Mouse (Mus musculus): ENCODE data around the gene Gprc5c. TPM values are rescaled to one million over a fixed set of nuclear protein-coding genes. Genes with fewer than 3 reads are reported as not detected.

The Gprc5c gene
- total RNA-seq, 2 experiments from 2014 or later = 45.4 to 82.1 TPM

DNA sequence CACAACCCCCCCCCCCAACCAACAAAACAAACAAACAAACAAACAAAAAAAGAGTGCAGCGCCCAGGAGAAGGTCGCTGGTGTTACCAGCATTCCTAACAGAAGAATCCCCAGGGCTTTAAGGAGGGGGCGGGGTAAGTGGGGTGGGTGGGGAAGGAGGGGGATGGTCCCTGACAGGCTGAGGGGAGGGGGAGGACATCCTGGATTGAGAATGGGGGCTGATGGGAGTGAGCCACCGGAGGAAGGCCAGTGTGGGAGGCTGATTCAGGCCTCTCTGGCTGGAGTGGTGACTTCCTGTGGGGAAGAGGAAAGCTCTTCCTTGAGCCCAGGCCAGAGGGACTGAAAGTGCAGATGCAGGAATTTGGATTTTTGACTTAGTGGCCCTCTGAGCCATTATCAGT is 4.6 kb upstream of the Gprc5c start:
- 0 out of 2 replicates have a peak overlapping the region, but pooled peaks have one; percentile 3 for H3K27ac ChIP-seq
- TF ChIP-seq CTCF (IDR thresholded peaks at IDR 0.05) = no peak
- intact Hi-C loops (cut with DNase I) = no loop called here
- DNase-seq = no peak
- no peak overlapping the region for H3K4me3 ChIP-seq

DNA sequence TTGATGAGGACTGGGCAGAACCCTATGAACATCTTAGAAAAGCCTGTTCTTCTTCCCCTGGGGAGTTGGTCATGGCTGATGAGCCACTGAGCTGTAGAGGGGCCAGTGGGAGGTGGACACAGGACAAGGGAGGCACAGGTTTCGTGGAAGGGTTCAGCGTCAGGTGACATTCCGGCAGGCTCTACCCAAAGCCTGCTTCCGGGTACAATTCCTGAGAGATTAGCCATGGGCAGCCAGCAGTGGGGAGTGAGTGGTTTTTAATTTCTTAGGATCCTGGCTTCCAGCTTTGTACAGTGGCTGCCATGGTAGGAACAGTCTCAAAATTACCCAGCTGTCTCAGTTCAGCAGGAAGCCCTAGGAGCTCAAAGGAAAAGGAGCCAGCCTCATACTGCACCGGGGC is 3.9 kb upstream of the Gprc5c start:
- no peak for DNase-seq

DNA sequence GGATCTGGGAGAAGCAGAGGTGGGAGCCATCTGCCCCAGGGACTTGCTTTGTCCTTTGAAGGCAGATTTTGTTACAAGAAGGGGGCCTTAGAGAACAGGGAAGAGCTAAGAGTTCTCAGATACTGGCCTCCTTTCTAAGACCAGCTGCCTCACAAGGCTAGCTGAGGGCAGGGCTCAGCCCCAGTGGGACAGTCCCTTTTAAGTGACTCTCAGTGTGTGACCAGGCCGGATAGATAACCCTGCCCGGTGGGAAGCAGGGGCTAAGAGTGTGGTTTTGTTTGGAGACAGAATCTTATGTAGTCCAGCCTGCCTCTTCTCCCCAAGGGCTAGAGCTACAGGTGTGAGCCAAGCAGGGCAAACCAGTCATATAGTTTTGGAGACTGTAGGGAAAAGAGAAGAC is 1.4 kb upstream of the Gprc5c start:
- TF ChIP-seq CTCF (IDR thresholded peaks at IDR 0.05) = no peak
- no peak for DNase-seq
- intact Hi-C loops (cut with DNase I) = no loop called here

More for the DNA sequence above, 3.9 kb upstream of the Gprc5c start:
- 0 out of 2 replicates have a peak overlapping the region, but pooled peaks have one; percentile 3 for H3K27ac ChIP-seq
- intact Hi-C loops (cut with DNase I) = no loop called here
- H3K4me3 ChIP-seq = no peak overlapping the region
- TF ChIP-seq CTCF (IDR thresholded peaks at IDR 0.05) = no peak

DNA sequence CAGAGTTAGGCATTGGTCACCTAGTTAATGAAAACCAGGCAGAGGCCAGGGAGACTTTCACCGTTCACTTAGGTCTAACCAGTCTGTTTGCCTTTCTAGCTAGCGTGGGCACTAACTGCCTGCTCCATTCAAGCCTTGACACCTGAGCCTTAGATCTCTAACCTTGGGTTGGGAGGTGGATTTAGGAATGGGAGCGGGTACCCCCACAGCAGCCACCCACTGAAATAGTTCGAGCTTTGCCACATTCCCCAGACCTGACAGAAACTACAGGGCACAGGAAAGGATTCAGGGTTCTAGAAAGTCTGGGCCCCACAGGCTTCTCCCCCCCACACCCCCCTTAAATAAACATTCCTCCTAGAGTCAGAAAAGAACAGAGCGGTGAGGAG is 893 bp upstream of the Gprc5c start:
- peak overlapping the region; percentile 95 for H3K4me3 ChIP-seq
- intact Hi-C loops (cut with DNase I) = no loop called here
- DNase-seq = no peak
- TF ChIP-seq CTCF (IDR thresholded peaks at IDR 0.05) = no peak
- peak overlapping the region; percentile 98 for H3K27ac ChIP-seq

More for the DNA sequence above, 1.4 kb upstream of the Gprc5c start:
- peak overlapping the region; percentile 98 for H3K27ac ChIP-seq
- H3K4me3 ChIP-seq = no peak overlapping the region

DNA sequence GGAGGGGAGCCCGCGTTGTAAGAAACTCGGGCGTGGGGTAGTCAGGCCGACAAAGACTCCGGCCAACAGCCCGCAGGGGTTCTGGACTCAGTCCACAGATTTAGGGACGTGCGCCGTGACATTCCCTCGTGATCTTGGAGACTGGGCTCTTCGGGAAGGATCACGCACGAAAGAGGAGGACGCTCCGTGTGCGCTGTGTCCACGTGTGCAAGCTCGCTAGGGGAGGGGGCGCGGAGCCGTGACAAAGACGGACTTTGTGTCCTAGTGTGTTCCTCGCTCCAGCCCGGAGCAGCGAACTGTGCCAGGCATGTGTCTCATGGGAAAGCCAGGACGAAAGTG is 286 bp downstream of the Gprc5c start:
- intact Hi-C loops (cut with DNase I) = no loop called here
- DNase-seq = no peak
- no peak for TF ChIP-seq CTCF (IDR thresholded peaks at IDR 0.05)
- H3K27ac ChIP-seq = peak overlapping the region; percentile 98
- peak overlapping the region; percentile 95 for H3K4me3 ChIP-seq

DNA sequence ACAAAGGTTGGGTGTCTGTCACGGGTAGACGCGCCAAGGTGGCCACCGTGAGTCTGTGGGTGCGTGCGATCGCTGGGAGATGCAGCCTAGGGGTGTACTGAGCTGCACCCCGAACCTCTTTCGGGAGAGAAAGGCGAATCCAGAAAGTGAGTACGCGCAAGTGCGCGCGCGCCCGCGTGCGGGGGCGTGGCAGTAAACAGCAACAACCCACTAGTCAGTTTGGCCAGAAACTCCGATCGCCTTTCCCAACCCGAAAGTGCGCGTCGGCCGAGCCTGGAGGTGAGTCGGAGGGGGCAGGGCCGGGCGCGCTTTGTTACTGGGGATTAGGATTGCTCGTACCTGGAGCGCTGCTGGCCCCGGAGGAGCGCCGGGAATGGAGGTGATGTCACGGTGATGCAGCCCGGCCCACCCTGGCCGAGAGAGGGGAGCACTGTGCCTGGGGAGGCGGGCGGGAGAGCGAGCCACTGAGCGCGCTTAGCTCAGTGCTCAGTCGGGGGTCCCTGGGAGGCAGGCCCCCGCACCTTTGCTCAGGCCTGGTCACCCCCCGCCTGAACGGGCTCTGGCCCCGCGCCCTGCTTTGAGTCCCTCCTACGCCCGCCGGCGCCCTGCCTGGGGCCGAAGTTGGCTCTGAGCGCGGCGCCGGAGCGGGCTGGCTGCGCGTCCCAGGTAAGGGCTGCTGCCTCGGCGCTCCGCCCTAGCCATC is 807 bp downstream of the Gprc5c start:
- peak overlapping the region; percentile 95 for H3K4me3 ChIP-seq
- intact Hi-C loops (cut with DNase I) = no loop called here
- peak overlapping the region; percentile 98 for H3K27ac ChIP-seq
- peak; percentile 87 for DNase-seq
- no peak for TF ChIP-seq CTCF (IDR thresholded peaks at IDR 0.05)

DNA sequence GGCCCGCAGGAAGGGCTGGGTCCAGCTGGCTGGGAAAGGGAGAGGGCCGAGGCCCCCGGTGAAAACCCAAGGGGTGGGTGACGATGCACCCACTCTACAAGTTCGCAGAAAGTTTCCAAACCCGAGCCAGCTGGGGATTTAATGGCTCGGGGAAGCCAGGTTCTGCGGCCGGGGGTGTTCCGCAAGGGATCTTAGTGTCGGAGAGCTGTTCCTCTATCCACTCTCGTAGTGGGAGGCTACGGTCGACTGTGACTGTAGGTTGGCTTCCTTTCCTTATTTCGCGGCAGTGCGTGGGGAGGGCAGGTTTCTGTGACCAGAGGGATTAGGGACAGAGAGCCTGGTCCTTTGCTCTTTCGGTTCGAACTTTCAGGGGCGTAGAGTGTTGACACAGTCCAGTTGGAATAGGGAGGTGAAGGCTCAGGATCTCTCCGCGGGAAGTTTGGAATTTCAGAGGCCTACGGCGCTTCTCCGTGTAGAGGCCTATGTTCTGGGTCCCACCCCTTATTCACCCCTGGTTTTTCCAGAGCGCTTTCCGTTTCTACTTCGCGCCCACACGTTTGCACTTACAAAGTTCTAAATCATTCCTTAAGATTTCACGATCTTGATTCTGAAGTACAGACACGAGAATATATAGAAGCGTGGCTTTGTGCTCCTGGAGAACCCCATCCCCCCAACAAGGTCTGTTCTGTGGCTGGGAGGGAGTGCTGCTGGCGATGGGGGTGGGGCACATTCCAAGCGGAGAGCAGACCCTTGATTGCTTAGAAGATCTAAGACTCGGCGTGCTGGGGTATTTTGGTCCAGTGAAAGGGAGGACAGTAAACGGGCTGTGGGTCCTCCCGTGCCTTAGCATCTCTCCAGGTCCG is 1.6 kb downstream of the Gprc5c start:
- Histone ChIP-seq H3K27ac (peak overlapping the region; percentile 98), H3K4me3 (peak overlapping the region; percentile 95)
- DNase-seq = no peak
- TF ChIP-seq CTCF (IDR thresholded peaks at IDR 0.05) = no peak
- intact Hi-C loops (cut with DNase I) = no loop called here

DNA sequence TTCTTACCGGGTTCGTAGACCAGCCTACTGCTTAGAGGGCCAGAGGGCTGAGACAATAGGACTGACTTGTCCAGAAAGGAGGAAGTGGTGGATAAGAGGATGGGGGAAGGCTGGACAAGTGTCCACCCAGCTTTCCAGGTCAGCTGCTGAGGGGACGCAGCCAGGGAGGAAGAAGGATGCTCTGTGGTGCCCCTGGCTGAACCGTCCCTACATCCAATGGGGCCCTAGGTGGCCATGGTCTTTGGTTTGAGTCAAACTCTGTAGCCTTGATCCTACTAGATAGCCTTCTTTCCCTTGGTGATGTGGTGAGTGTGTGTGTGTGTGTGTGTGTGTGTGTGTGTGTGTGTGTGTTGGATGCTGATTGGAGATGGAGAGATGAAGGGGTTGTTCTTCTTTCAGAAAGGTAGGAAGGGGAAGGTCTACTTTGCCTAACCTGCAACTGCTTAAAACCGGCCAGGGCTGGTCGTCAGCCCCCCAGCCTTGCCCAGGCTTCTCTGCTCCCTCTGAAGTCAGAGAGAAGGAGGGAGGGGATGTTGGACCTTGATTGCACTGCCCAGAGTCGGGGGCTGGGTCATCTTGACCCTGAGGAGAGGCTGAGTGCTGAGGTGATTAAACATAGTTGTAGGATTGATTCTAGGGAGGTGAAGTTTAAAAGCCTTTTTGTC is 2.4 kb downstream of the Gprc5c start:
- no peak for DNase-seq
- intact Hi-C loops (cut with DNase I) = no loop called here
- peak overlapping the region; percentile 95 for H3K4me3 ChIP-seq
- TF ChIP-seq CTCF (IDR thresholded peaks at IDR 0.05) = no peak
- peak overlapping the region; percentile 98 for H3K27ac ChIP-seq

DNA sequence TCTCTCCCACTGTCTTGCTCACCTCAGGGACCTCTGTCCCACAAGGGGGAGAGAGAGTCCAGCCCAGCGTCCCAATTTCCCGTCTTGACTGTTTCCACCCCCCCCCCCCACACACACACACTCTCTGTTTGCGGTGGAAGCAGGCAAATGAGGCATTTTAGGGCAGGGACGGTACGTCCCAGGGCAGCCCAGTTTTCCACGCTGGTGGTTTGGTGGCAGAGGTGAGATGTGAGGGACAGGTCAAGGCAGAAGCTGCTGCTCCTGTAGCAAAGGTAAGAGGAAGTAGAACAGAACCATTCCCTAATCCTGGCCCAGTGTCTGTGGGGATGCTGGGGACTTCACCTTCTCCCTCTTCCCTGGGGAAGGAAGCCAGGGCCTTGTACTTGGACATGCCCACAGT is 3.6 kb downstream of the Gprc5c start:
- H3K4me3 ChIP-seq = no peak overlapping the region
- DNase-seq = no peak
- no peak for TF ChIP-seq CTCF (IDR thresholded peaks at IDR 0.05)
- intact Hi-C loops (cut with DNase I) = no loop called here
- no peak overlapping the region; the same call in 1 of the 2 replicates for H3K27ac ChIP-seq

DNA sequence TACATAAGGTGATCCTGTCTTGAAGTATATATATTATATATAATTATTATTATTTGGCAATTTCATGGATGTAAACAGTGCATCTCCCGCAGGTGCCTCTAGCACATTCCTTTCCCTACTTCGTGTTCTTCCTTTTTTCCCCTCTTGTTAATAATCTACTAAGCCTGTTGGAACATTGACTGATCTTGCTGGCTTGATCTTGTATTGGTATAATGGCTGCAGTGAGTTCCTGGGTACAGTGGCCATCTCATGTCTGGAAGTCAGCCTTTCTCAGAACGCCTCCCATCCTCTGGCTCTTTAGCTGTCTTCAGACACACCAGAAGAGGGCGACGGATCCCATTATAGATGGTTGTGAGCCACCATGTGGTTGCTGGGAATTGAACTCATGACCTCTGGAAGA is 5.2 kb downstream of the Gprc5c start:
- H3K27ac ChIP-seq = no peak overlapping the region
- H3K4me3 ChIP-seq = no peak overlapping the region
- no peak for DNase-seq
- no peak for TF ChIP-seq CTCF (IDR thresholded peaks at IDR 0.05)
- intact Hi-C loops (cut with DNase I) = no loop called here

DNA sequence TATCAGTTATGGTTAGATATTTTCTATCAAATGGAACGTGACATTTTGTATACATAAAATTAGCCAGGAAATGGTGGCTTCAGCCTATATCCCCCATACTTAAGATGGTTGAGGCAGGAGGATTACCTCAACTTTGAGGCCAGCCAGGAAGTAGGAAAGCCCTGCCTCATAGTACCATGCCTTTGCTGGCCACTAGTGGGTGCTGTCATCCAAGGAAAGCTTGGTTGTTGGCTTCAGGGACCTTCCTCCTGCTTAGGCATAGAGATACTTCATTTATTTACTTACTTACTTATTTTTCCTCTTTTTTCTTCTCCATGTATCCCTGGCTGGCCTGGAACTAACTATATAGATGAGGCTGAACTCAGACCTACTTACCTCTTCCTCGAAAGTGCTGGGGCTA is 7.7 kb downstream of the Gprc5c start:
- peak; percentile 49 for TF ChIP-seq CTCF (IDR thresholded peaks at IDR 0.05)
- Histone ChIP-seq H3K27ac (no peak overlapping the region), H3K4me3 (no peak overlapping the region)
- no peak for DNase-seq
- intact Hi-C loops (cut with DNase I) = no loop called here

DNA sequence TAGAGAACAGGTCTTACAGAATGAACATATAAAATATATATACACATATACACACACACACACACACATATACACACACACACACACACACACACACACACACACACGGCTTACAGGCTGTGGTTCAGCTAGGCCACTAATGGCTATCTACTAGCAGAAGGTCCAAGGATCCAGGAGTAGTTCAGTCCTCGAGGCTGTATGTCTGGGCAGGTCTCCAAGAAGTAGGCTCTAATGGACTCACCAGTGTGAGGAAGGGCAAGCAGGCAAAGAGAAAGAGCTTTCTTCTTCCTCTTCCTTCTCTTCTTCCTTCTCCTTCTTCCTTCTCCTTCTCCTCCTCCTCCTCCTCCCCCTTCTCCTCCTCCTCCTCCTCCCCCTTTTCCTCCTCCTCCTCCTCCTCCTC is 10.1 kb downstream of the Gprc5c start:
- Histone ChIP-seq H3K27ac (no peak overlapping the region), H3K4me3 (no peak overlapping the region)
- intact Hi-C loops (cut with DNase I) = no loop called here
- TF ChIP-seq CTCF (IDR thresholded peaks at IDR 0.05) = no peak
- no peak for DNase-seq

DNA sequence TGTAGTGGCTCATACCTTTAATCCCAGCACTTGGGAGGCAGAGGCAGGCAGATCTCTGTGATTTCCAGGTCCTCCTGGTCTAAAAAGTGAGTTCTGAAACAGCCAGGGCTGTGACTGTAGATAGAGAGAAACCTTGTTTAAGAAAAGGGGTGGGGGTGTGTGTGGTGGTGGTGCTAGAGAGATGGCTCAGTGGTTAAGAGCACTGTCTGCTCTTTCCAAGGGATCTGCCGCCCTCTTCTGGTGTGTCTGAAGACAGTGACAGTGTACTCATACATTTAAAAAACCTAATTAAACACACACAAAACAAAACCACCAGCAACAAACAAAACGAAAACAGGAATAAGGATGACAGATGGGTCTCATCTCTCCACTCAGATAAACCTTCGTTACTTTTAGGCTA is 11.7 kb downstream of the Gprc5c start:
- Histone ChIP-seq H3K27ac (no peak overlapping the region), H3K4me3 (no peak overlapping the region)
- TF ChIP-seq CTCF (IDR thresholded peaks at IDR 0.05) = peak; percentile 6; the same call in 1 of the 2 replicates
- intact Hi-C loops (cut with DNase I) = no loop called here
- no peak for DNase-seq

All from gastrocnemius, adult 2 months (tissue).